Mouse (Mus musculus) heart, adult 9 months (tissue): ENCODE measurements around the gene Fam163a.
"Not testable (repeated sequence)": the region's sequence is repeated elsewhere in the genome, so short reads cannot be mapped to it uniquely, and the experiment has no call there.

Experiments used
- DNase-seq, 2 experiments: peaks; one replicate each; pipeline ENCODE4 v3.0.0; 2022; ENCODE audit warnings: low spot score in 2 of 2

Fam163a gene

GRCm38 (mm10) chr1:156204656-156205131 is at the start of gene Fam163a:
Fam163a (minus strand) TSS chr1:156205026.
- no peak for DNase-seq

- DNase-seq: not testable (repeated sequence)
Observed at GRCm38 (mm10) chr1:156251096-156251495, 46.3 kb upstream of the Fam163a start.

- DNase-seq: no peak
Observed at GRCm38 (mm10) chr1:156247893-156248292, 43.1 kb upstream of the Fam163a start.

GRCm38 (mm10) chr1:156241713-156242348 is 37.0 kb upstream of the Fam163a start:
- DNase-seq: peak in 1 of 2 experiments; percentile 29

- no peak for DNase-seq
Observed at GRCm38 (mm10) chr1:156241035-156241434, 36.2 kb upstream of the Fam163a start.

- DNase-seq: no peak
Observed at GRCm38 (mm10) chr1:156231122-156231521, 26.3 kb upstream of the Fam163a start.

GRCm38 (mm10) chr1:156230339-156231089 is 25.7 kb upstream of the Fam163a start:
- peak; percentile 46 to 65 for DNase-seq

GRCm38 (mm10) chr1:156229448-156229847 is 24.6 kb upstream of the Fam163a start:
- DNase-seq: peak in 1 of 2 experiments; percentile 18

- no peak for DNase-seq
Observed at GRCm38 (mm10) chr1:156228728-156229127, 23.9 kb upstream of the Fam163a start.

GRCm38 (mm10) chr1:156226903-156227302 is 22.1 kb upstream of the Fam163a start:
- no peak for DNase-seq

- peak in 1 of 2 experiments; percentile 35 for DNase-seq
Observed at GRCm38 (mm10) chr1:156222205-156223000, 17.6 kb upstream of the Fam163a start.

GRCm38 (mm10) chr1:156221327-156221726 is 16.5 kb upstream of the Fam163a start:
- DNase-seq: no peak

- DNase-seq: no peak
Observed at GRCm38 (mm10) chr1:156218573-156218972, 13.7 kb upstream of the Fam163a start.

GRCm38 (mm10) chr1:156217941-156218340 is 13.1 kb upstream of the Fam163a start:
- DNase-seq: no peak

GRCm38 (mm10) chr1:156217393-156217792 is 12.6 kb upstream of the Fam163a start:
- peak; percentile 56 to 70 for DNase-seq

- DNase-seq: no peak
Observed at GRCm38 (mm10) chr1:156216249-156216648, 11.4 kb upstream of the Fam163a start.

- DNase-seq: no peak
Observed at GRCm38 (mm10) chr1:156214651-156215050, 9.8 kb upstream of the Fam163a start.

GRCm38 (mm10) chr1:156212923-156213322 is 8.1 kb upstream of the Fam163a start:
- DNase-seq: no peak

GRCm38 (mm10) chr1:156211809-156212317 is 7.0 kb upstream of the Fam163a start:
- DNase-seq: no peak

- no peak for DNase-seq
Observed at GRCm38 (mm10) chr1:156205164-156205563, 338 bp upstream of the Fam163a start.

GRCm38 (mm10) chr1:156203961-156204655 is 718 bp downstream of the Fam163a start:
- no peak for DNase-seq
